Mouse (Mus musculus): ENCODE measurements around the gene Nr1d1.
A peak's percentile ranks its signal among the peaks of the same experiment; 100 is the strongest.
"Not testable (repeated sequence)": the region's sequence is repeated elsewhere in the genome, so short reads cannot be mapped to it uniquely, and the experiment has no call there.

Nr1d1 gene

GRCm38 (mm10) chr11:98750351-98751201, 24.6 kb downstream of the Nr1d1 start:
- DNase-seq = peak; percentile 81

- DNase-seq = peak; percentile 26
Measured at GRCm38 (mm10) chr11:98749716-98750115, 25.4 kb downstream of the Nr1d1 start.

- DNase-seq = peak; percentile 42
Measured at GRCm38 (mm10) chr11:98748506-98749416, 26.4 kb downstream of the Nr1d1 start.

GRCm38 (mm10) chr11:98747804-98748505, 27.2 kb downstream of the Nr1d1 start:
- DNase-seq = peak; percentile 34

- DNase-seq = peak; percentile 90
Measured at GRCm38 (mm10) chr11:98746855-98747693, 28.1 kb downstream of the Nr1d1 start.

GRCm38 (mm10) chr11:98745932-98746853, 28.9 kb downstream of the Nr1d1 start:
- DNase-seq = peak; percentile 52

GRCm38 (mm10) chr11:98744456-98745019, 30.6 kb downstream of the Nr1d1 start:
- DNase-seq = peak; percentile 36

- DNase-seq = peak; percentile 81
Measured at GRCm38 (mm10) chr11:98743655-98744345, 31.3 kb downstream of the Nr1d1 start.

GRCm38 (mm10) chr11:98742397-98743291, 32.5 kb downstream of the Nr1d1 start:
- DNase-seq = no peak

- DNase-seq = peak; percentile 80
Measured at GRCm38 (mm10) chr11:98741622-98742396, 33.3 kb downstream of the Nr1d1 start.

- DNase-seq = no peak
Measured at GRCm38 (mm10) chr11:98741051-98741620, 34.0 kb downstream of the Nr1d1 start.

GRCm38 (mm10) chr11:98740393-98741050, 34.6 kb downstream of the Nr1d1 start, which contains the start of gene Thra:
TSS of gene Thra (plus strand) at chr11:98740638.
- peak; percentile 61 for DNase-seq

GRCm38 (mm10) chr11:98740026-98740392, 35.1 kb downstream of the Nr1d1 start:
- no peak for DNase-seq

- no peak for DNase-seq
Measured at GRCm38 (mm10) chr11:98738925-98739324, 36.2 kb downstream of the Nr1d1 start.

- DNase-seq = no peak
Measured at GRCm38 (mm10) chr11:98738428-98738911, 36.7 kb downstream of the Nr1d1 start.

- DNase-seq = not testable (repeated sequence)
Measured at GRCm38 (mm10) chr11:98737220-98737619, 37.9 kb downstream of the Nr1d1 start.

- no peak for DNase-seq
Measured at GRCm38 (mm10) chr11:98736176-98736575, 39.0 kb downstream of the Nr1d1 start.

All from kidney, adult 9 months (tissue).